Mouse (Mus musculus) lung, adult 18-20 months (tissue): ENCODE results near the gene Catsperd.
"Not testable (repeated sequence)": the region's sequence is repeated elsewhere in the genome, so short reads cannot be mapped to it uniquely, and the experiment has no call there.

Experiments
- DNase-seq, 2 experiments: peaks; one replicate each; pipeline ENCODE4 v3.0.0; 2022; ENCODE audit warnings: mixed read lengths in 2 of 2

The Catsperd gene

GRCm38 (mm10) chr17:56627530-56628277, at the start of gene Catsperd:
Gene Catsperd (plus strand): TSS chr17:56628143.
- DNase-seq, result peak; percentile 49 to 60

GRCm38 (mm10) chr17:56583071-56583470, 44.9 kb upstream of the Catsperd start:
- no peak for DNase-seq

GRCm38 (mm10) chr17:56583611-56584256, 44.2 kb upstream of the Catsperd start:
- peak; percentile 58 to 63 for DNase-seq

DNA sequence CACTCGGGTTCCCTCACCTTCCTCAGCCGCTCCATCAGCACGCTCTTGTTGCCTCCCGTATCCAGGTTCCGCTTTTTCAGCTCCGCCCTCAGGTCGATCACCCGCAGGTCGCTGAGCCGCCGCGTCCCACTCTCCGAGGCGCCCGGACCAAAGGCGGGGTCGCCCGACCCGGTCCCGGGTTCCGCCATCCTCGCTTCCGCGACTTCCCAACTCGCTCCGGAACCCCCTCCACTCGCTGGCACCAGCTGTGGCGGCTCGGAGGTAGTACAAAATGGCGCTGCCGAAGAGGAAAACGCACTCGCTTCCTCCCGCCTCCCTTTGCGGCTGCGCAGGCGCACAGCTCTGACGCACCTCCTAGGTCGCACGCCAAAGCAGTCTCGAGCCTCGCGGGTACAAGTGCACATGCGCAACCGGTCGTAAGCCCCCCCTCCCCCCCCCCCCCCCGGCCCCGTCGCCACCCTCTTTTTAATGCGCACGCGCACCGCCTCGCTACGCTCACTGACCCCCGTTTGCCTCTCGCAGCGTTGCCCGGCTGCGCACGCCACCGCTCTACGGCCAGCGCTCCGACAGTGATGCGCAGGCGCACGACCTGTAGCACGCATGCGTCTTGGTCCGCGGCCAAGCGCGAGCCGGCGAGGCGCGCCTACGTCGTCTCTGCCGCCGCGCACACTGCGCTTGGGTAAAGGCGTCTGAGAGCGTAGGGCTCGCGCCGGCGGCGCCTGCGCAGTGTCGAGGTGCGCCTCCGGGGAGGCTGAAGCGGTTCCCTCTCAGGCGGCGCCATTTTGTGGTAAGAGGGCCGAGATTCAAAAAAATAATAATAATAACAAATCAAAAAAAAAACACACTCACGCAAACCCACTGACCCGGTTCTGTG, 43.4 kb upstream of the Catsperd start, which contains the start of the genes Safb2 and Safb:
TSS of gene Safb2 (minus strand) at position 329 of the 874 bp plus-strand sequence.
TSS of gene Safb (plus strand) at position 569 of the 874 bp plus-strand sequence.
- DNase-seq, result peak; percentile 99

DNA sequence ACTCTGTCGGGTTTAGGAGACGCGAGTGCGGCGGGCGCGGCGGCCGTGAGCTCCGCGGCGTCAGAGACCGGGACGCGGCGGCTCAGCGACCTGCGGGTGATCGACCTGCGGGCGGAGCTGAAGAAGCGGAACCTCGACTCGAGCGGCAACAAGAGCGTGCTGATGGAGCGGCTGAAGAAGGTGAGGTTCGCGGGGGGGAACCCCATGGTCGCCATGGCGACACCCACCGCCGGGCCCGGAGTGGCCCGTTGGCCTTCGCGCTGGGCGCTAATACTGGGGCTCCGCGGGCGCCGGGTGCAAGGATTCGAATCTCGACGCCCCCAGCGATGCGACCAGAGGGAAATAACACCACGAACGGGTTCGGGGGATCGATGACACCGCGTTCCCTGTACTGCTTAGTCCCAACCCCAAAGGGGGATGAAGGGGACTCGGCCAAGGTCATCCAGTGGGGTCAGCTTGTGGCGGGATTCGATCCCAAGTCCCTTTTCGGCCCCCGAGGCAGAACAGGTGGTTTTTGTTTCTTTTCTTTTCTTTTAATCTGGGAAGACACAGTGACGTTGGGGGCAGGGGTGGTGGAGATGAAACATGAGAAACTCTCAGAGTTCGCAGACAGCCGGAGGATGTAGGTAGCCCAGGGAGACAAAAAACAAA, 42.6 kb upstream of the Catsperd start:
- peak in 1 of 2 experiments; percentile 51 for DNase-seq

DNA sequence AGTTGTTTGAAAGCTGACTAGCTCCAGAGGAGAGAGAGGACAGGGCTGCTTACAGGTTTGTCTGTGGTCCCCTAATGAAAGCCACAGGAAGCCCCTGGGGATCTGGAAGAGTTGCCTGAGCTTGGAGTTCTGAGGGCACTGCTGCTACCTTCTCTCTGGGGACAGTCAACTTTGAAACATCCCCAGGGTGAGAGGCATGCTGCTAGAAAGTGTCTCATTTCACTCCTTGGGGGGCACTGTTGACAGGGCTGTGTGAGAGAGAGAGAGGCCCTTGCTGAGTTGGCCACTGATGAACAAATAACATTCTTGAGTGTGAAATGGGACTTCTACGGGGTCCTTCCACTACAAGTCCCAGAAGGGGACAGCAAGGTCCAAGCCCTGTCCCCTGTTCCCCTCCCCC, 40.2 kb upstream of the Catsperd start:
- no peak for DNase-seq

- DNase-seq, result no peak
These were observed 39.0 kb upstream of the Catsperd start for GRCm38 (mm10) chr17:56588921-56589320.

DNA sequence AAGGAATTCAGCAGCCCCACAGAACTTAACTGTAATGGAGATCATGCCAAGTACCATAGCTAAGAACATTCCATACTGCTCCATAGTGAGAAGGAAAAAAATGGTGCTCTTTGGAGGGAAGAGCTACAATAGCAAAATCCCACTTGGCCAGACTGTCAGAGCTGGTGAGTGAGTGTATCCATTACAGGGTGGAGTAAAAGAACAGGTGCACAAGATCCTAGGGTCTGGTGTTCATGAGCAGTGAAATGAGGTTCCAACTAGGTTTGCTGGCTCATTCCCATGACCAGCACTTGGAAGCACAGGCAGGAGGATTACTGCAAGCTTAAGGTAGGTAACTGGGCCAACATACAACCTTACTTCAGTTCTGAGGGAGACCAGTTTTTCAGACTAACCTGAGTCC, 35.4 kb upstream of the Catsperd start:
- DNase-seq, result no peak

DNA sequence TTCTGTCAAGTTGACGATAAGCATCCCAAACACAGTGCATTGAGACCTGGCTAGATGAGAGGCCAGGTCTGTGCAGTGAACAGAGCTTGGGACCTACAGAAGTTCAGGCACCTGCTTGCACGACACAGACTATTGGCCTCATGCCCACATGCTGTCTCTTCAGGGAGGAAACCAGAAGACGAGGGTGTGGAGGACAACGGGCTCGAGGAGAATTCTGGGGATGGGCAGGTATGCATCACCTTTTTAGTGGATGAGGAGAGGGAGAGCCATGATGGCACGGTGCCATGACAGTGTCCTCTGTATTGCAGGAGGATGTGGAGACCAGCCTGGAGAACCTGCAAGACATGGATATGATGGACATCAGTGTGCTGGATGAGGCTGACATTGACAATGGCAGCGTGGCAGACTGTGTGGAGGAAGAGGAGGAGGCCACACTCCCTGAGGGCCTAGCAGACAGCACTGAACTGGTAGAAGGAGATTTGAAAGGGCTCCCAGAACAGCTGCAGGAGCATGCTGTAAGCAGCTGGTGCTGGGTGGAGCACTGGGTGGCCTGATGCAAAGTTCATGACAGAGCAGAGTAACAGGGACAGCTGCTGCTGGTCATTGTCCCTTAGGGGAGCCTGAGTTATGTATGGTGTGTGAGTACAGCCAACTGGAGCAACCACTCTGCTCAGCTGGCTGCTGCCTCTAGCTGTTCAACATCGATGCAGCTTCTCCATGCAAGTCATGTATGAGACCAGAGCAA, 34.2 kb upstream of the Catsperd start:
- DNase-seq, result no peak

DNA sequence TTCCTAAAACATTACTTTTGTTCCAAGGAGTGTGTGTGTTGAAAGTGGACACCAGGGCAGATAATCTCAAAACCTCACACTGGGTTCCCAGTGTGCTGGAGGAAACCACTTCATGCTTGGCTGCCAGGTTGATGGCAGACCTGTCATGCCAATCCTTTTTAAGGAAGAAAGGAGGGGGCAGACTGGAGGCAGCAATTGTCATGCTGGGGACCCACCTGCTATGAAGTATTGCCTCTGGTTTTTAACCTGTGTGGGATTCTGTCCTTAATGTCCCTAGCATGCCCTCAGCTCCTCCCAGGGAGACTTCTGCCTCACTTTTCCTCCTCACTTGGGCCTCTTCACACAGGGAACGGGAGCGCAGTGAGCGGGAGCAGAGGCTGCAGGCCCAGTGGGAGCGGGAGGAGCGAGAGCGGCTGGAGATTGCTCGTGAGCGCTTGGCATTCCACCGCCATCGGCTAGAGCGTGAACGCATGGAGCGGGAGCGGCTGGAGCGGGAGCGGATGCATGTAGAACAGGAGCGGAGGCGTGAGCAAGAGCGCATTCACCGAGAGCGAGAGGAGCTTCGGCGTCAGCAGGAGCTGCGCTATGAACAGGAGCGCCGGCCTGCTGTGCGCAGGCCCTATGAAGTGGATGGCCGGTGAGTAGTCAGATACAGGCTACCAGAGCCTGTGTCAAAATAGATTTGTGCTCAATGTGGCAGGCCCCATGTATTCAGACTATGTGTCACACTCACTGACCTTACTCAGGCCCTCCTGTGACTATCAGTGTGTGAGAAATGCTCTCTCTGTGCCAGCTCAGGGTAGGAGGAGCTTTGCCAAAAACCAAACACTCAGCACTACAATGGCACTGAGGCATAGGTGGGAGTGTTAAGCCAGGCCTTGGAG, 24.5 kb upstream of the Catsperd start:
- DNase-seq, result no peak

- DNase-seq, result no peak
These were observed 23.9 kb upstream of the Catsperd start for GRCm38 (mm10) chr17:56604070-56604380.

DNA sequence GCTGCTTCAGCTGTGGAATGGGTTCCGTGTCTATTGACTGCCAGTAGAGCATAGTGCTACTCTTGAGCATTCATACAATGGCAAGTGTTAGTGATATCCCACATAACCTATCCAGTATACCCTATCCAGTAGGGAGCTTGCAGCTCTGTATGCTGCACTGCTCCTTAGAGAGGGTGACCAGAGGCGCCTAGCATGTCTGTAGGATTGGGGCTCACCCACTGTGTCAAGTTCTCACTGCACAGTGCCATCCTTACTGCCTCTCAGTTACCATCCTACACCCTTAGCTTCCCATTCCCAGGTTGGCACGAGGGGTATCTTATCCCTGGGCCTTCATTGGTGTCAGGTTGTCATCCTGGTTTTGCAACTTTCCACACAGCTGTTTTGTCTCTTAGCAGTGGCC, 23.5 kb upstream of the Catsperd start:
- DNase-seq, result no peak

DNA sequence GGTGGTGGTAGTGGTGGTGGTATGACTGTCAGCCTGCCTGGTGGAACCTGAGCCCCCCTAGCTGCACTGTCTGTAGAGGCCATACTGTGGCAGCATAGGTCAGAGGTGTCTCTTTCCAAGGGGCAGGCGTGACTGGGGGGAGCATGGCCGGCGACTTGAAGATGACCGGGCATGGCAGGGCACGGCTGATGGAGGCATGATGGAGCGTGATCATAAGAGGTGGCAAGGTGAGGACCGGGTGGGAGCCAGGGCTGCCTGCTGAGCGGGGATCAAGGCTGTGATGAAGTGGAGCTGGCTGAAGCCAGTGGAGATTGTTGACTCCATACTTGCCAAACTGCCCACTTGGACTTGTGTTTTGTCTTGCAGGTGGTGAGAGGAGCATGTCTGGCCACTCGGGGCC, 22.5 kb upstream of the Catsperd start:
- DNase-seq, result no peak

DNA sequence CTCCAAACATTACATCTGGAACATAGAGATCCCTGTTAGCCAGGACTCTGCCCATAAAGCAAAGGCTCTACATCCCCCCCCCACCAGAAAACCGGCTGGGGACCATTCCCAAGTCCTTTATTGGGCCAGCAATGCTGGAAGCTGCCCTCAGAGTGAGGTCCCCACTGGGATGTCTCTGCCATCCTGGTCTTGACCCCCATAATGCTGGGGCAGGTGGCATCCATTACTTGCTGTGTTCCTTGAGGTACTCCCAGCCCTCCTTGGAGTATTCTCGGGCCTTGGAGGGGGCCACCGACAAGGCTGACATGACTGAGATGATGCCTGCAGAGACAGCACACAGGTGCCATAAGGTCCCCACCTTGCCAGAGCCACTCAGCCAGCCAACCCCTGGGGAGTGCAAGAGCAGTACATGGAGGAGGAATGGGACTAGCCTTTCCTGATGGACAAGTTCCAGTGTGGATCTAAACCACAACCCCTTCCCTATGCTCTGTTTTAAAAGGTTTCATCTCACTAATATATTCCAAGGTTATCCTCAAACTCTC, 20.4 kb upstream of the Catsperd start:
- DNase-seq, result no peak

DNA sequence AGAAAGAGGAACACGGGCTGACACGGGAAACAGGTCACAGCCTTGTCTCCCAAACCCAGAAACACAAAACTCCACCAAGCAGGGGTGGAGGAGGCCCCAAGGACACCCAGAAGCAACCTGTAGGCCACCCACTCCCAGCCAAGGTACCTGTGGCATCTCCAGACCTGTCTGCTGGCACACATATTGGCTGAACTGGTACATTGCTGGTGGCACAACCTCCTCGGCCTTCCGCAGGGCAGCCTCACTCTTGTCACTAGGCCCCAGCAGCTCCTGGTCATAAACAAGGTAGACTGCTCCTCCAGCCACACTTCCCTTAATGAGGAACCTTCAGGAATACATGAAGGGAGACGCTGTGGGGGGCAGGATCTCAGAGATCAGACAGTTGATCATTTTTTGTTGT, 19.2 kb upstream of the Catsperd start:
- no peak for DNase-seq

DNA sequence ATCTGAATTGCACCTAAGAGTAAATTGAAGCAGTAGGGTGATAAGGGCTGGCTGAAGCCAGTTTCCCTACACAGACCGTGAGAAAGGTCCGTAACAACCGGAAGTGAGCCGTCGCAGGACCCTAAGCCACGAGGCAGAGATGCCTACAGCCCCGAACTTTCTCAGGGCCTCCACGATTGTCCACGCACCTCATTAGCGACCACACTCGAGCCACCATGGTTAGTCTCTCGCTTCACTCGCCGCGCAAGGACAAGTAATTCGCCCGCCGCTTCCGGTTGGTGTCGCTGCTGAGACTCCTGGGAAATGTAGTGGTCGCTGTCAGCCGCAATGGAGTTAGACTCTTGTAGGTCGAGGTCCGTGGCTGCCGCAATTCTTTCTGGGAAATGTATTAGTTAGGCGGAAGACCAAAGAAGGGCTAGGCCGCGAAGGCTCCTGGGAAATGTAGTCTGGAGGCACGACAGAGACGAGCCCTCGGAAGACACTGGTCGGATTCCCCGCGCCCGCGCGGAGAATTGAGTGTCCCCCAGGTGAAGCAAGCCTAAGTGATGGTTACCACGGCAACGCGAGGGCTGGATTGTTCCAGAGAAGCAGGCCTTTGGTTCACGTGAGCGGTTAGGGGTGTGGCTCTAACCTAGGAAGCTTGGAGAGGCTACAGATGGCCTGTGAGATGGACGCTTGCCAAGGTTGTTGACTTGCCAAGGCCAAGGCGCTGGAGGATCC, 18.3 kb upstream of the Catsperd start, which contains the start of gene 2410015M20Rik:
TSS of gene 2410015M20Rik (minus strand) at position 320 of the 720 bp plus-strand sequence.
- DNase-seq, result peak; percentile 96 to 97

DNA sequence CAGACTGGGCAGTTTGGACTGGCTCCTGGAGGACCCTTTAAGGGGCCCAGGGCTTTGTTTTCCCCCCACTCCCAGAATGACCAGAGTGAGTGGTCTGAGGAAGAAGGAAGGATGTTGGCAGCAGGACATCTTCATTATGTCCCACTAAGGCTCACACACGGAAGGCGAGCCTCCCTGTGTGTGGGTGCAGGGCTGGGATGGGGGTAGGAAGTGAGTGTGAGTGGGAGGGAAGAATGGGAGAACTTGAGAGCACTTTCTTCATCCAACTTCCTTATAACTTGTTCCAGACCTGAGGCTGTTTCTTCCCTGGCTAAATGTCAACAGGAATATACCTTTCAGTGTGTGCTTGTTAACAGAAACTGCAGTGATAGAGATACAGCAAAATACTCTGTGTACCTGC, 16.6 kb upstream of the Catsperd start:
- DNase-seq, result no peak

GRCm38 (mm10) chr17:56611861-56612564, 15.9 kb upstream of the Catsperd start:
- DNase-seq, result peak; percentile 58 to 64

DNA sequence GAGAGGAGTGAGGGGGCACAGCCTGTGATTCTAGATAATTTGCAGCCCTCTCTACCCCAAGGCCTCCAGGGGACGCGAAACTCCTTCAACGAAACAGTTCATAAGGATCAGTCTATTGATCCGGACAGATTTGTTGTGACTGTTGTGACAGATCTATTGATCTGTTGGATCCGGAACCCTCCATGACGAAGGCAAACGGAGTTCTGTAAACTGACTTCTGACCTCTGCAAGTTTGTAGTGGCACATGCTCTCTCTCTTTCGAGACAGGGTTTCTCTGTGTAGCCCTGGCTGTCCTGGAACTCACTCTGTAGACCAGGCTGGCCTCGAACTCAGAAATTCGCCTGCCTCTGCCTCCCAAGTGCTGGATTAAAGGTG, 15.4 kb upstream of the Catsperd start:
- DNase-seq, result not testable (repeated sequence)
